Mouse (Mus musculus) cerebellum, adult 9-11 months (tissue): ENCODE data around the gene Tmem233.

Experiments
- DNase-seq: peaks from one replicate; pipeline ENCODE4 v3.0.0; 2022

The Tmem233 gene

DNA sequence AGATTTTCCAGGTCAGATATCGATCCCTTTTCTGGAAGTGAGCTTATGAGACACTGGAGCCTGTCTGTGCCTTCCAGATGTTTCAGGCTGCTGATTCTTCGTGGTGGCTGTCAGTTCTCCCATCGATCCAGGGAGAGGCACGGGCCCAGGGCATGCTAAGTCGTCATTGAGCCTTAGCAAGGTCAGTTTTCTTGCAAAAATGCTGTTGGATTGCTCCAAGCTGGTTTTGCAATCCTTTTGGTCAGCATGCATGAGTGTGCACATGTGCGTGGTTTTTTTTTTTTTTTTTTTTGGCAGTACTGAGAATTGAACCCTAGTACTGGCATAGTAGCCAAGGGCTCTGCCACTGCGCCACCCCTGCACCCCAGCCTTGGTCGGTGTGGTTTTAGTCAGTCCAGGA lies 79.9 kb downstream of the Tmem233 start:
- no peak for DNase-seq

DNA sequence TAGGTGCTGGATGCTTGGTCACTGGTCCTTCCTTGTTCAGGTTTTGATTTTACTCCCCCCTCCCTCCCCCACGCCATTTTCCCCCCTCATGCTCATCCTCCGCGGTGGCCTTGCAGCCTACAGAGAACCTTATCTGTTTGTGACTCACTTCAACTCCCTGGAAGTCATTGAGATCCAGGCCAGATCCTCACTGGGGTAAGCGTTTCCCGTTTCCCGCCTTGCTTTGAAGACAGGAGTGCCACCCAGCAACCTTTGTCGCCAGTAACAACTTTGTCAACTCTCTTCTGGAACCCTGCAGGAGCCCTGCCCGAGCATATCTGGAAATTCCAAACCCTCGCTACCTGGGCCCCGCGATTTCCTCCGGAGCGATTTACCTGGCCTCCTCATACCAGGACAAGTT lies 85.7 kb downstream of the Tmem233 start:
- DNase-seq: no peak

DNA sequence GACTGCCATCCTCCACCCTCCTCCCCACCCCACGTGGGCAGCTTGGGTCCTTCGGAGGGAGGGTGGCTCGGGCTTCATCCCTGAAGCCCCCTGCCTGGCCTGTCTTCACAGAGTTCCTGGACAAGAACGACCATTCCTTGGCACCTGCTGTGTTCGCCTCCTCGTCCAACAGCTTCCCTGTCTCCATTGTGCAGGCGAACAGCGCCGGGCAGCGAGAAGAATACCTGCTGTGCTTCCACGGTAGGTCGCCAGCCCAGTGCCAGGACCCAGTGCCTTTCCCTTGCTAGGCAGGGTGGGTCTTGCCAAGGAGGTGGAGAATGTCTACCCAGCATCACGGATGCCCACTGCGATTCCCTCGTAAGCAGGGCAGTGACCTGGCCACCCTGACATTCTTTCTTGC lies 88.9 kb downstream of the Tmem233 start:
- peak; percentile 44 for DNase-seq

DNA sequence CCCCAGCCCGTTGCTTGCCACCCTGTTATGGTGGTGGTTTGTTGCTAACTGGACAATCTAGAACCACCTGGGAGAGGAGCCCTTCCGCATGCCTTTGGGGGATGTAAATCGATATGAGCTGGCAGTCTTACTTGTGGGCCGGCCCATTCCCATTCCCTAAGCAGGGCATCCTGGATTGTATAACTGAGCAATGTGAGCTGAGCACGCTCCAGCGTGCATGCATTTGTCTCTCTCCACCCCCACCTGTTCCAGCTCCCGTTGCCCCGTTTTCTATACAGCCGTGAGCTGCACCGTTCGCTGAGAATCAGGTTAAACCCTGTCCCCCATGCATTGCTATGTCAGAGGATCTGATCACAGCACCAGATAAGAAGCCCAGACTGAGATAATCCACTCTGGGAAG lies 91.3 kb downstream of the Tmem233 start:
- DNase-seq: no peak
